Mouse (Mus musculus) CD4-positive, CD25-positive, alpha-beta regulatory T cell, adult 4 months (primary cell): Measurements from ENCODE around the gene Peli3. TPM values are rescaled to one million over a fixed set of nuclear protein-coding genes. Genes with fewer than 3 reads are reported as not detected.
"Not testable (repeated sequence)": the region's sequence is repeated elsewhere in the genome, so short reads cannot be mapped to it uniquely, and the experiment has no call there.

Experiments used
- ATAC-seq: one replicate; pipeline ENCODE4 v1.8.0; 2017
- polyA plus RNA-seq, 2 experiments: library from polyadenylated mRNA; unstranded; fragments of 100-300 nt; shearing (Covaris generic); gene quantifications; one replicate each; pipeline ENCODE4 v1.2.1; 2017

Peli3 gene
- under 1 TPM in 1 of 2 experiments, not detected in 1; 0.33 TPM for polyA plus RNA-seq

- ATAC-seq, result peak; percentile 89
Measured at GRCm38 (mm10) chr19:4942551-4943252, at the start of gene Peli3. Gene Peli3 (minus strand): TSS chr19:4943127.

- ATAC-seq, result no peak
Measured at GRCm38 (mm10) chr19:4992371-4992770, 49.4 kb upstream of the Peli3 start.

GRCm38 (mm10) chr19:4990716-4991115, 47.8 kb upstream of the Peli3 start:
- no peak for ATAC-seq

- no peak for ATAC-seq
Measured at GRCm38 (mm10) chr19:4990256-4990625, 47.3 kb upstream of the Peli3 start, which contains the start of gene Npas4. Gene Npas4 (minus strand): TSS chr19:4990316.

GRCm38 (mm10) chr19:4989434-4990255, 46.7 kb upstream of the Peli3 start:
- no peak for ATAC-seq

- no peak for ATAC-seq
Measured at GRCm38 (mm10) chr19:4989013-4989412, 46.1 kb upstream of the Peli3 start.

GRCm38 (mm10) chr19:4981767-4982166, 38.8 kb upstream of the Peli3 start:
- no peak for ATAC-seq

GRCm38 (mm10) chr19:4968236-4968635, 25.3 kb upstream of the Peli3 start:
- no peak for ATAC-seq

GRCm38 (mm10) chr19:4961928-4962601, 19.1 kb upstream of the Peli3 start, which contains the start of gene Mrpl11:
Gene Mrpl11 (plus strand): TSS chr19:4962147.
- ATAC-seq, result peak; percentile 99

- not testable (repeated sequence) for ATAC-seq
Measured at GRCm38 (mm10) chr19:4948641-4949040, 5.7 kb upstream of the Peli3 start.

- no peak for ATAC-seq
Measured at GRCm38 (mm10) chr19:4945540-4945939, 2.6 kb upstream of the Peli3 start.

- no peak for ATAC-seq
Measured at GRCm38 (mm10) chr19:4943253-4943588, 294 bp upstream of the Peli3 start.

- no peak for ATAC-seq
Measured at GRCm38 (mm10) chr19:4937444-4938310, 5.2 kb downstream of the Peli3 start.

- no peak for ATAC-seq
Measured at GRCm38 (mm10) chr19:4936896-4937295, 6.0 kb downstream of the Peli3 start.

GRCm38 (mm10) chr19:4928781-4929180, 14.1 kb downstream of the Peli3 start:
- no peak for ATAC-seq

GRCm38 (mm10) chr19:4927904-4928531, 14.9 kb downstream of the Peli3 start, which contains the start of gene Dpp3:
Gene Dpp3 (minus strand): TSS chr19:4928287.
- ATAC-seq, result peak; percentile 99

- ATAC-seq, result no peak
Measured at GRCm38 (mm10) chr19:4925121-4925860, 17.6 kb downstream of the Peli3 start.

- no peak for ATAC-seq
Measured at GRCm38 (mm10) chr19:4919652-4920051, 23.3 kb downstream of the Peli3 start.

GRCm38 (mm10) chr19:4916827-4917226, 26.1 kb downstream of the Peli3 start:
- no peak for ATAC-seq

GRCm38 (mm10) chr19:4915924-4916603, 26.9 kb downstream of the Peli3 start:
- ATAC-seq, result no peak
